Mouse (Mus musculus): ENCODE measurements around the gene Ear1. TPM values are rescaled to one million over a fixed set of nuclear protein-coding genes. Genes with fewer than 3 reads are reported as not detected.
"Not testable (repeated sequence)": the region's sequence is repeated elsewhere in the genome, so short reads cannot be mapped to it uniquely, and the experiment has no call there.

Ear1 gene
- polyA plus RNA-seq, 1 experiment from 2014 or later = 0.40 TPM

GRCm38 (mm10) chr14:43812458-43812857, 62.9 kb downstream of the Ear1 start:
- not testable (repeated sequence) for H3K9ac ChIP-seq (ENCODE audit: low read length); H3K27me3 ChIP-seq (ENCODE audit: control insufficient read depth, insufficient read depth, low read length); H3K27ac ChIP-seq (ENCODE audit: low read length); ATAC-seq (ENCODE audit: insufficient read depth, low FRiP score); H3K4me1 ChIP-seq (ENCODE audit: control insufficient read depth, insufficient read depth, low read length); H3K4me3 ChIP-seq (replicated peaks; ENCODE audit: low read length); H3K9me3 ChIP-seq (replicated peaks; ENCODE audit: control insufficient read depth, low read length); H3K36me3 ChIP-seq (ENCODE audit: control insufficient read depth, insufficient read depth, low read length); H3K4me2 ChIP-seq (ENCODE audit: low read depth, low read length)
- WGBS = 69% methylated on average over 8 of the region's 9 CpGs

- H3K9me3 ChIP-seq (replicated peaks; ENCODE audit: control insufficient read depth, low read length); H3K27me3 ChIP-seq (ENCODE audit: control insufficient read depth, insufficient read depth, low read length); H3K27ac ChIP-seq (ENCODE audit: low read length); ATAC-seq (ENCODE audit: insufficient read depth, low FRiP score); H3K4me2 ChIP-seq (ENCODE audit: low read depth, low read length); H3K4me1 ChIP-seq (ENCODE audit: control insufficient read depth, insufficient read depth, low read length); H3K4me3 ChIP-seq (replicated peaks; ENCODE audit: low read length); H3K9ac ChIP-seq (ENCODE audit: low read length); H3K36me3 ChIP-seq (ENCODE audit: control insufficient read depth, insufficient read depth, low read length): not testable (repeated sequence)
- 81% methylated on average over 3 of the region's 4 CpGs for WGBS
Measured at GRCm38 (mm10) chr14:43808142-43808541, 67.2 kb downstream of the Ear1 start.

- not testable (repeated sequence) for H3K27ac ChIP-seq (ENCODE audit: low read length); H3K4me1 ChIP-seq (ENCODE audit: control insufficient read depth, insufficient read depth, low read length); H3K4me2 ChIP-seq (ENCODE audit: low read depth, low read length); H3K4me3 ChIP-seq (replicated peaks; ENCODE audit: low read length); H3K9me3 ChIP-seq (replicated peaks; ENCODE audit: control insufficient read depth, low read length); H3K9ac ChIP-seq (ENCODE audit: low read length); H3K36me3 ChIP-seq (ENCODE audit: control insufficient read depth, insufficient read depth, low read length); H3K27me3 ChIP-seq (ENCODE audit: control insufficient read depth, insufficient read depth, low read length); ATAC-seq (ENCODE audit: insufficient read depth, low FRiP score)
- WGBS = 24% methylated on average over 7 of the region's 7 CpGs
Measured at GRCm38 (mm10) chr14:43804435-43804834, 70.9 kb downstream of the Ear1 start.

- not testable (repeated sequence) for H3K9me3 ChIP-seq (replicated peaks; ENCODE audit: control insufficient read depth, low read length); H3K36me3 ChIP-seq (ENCODE audit: control insufficient read depth, insufficient read depth, low read length); H3K4me1 ChIP-seq (ENCODE audit: control insufficient read depth, insufficient read depth, low read length); H3K27me3 ChIP-seq (ENCODE audit: control insufficient read depth, insufficient read depth, low read length); H3K9ac ChIP-seq (ENCODE audit: low read length); H3K27ac ChIP-seq (ENCODE audit: low read length)
- 14% methylated on average over 23 of the region's 23 CpGs for WGBS
- Histone ChIP-seq H3K4me2 (ENCODE audit: low read depth, low read length) (peak overlapping the region; percentile 45), H3K4me3 (replicated peaks; ENCODE audit: low read length) (peak overlapping the region; percentile 9; the same call in 1 of the 2 replicates)
- ATAC-seq (ENCODE audit: insufficient read depth, low FRiP score) = peak; percentile 29; the same call in 1 of the 2 replicates
Measured at GRCm38 (mm10) chr14:43796905-43797470, 78.3 kb downstream of the Ear1 start.

- no peak overlapping the region for H3K27ac ChIP-seq (ENCODE audit: low read length)
- 0 out of 2 replicates have a peak, but pooled peaks have one; percentile 10 for ATAC-seq (ENCODE audit: insufficient read depth, low FRiP score)
- H3K9ac ChIP-seq (ENCODE audit: low read length) = no peak overlapping the region
- H3K4me1 ChIP-seq (ENCODE audit: control insufficient read depth, insufficient read depth, low read length) = no peaks in the 10 kb centered on the region
- peak overlapping the region; percentile 45 for H3K4me2 ChIP-seq (ENCODE audit: low read depth, low read length)
- H3K27me3 ChIP-seq (ENCODE audit: control insufficient read depth, insufficient read depth, low read length) = no peaks in the 10 kb centered on the region
- H3K36me3 ChIP-seq (ENCODE audit: control insufficient read depth, insufficient read depth, low read length) = no peaks in the 10 kb centered on the region
- H3K4me3 ChIP-seq (replicated peaks; ENCODE audit: low read length) = peak overlapping the region; percentile 9; the same call in 1 of the 2 replicates
- H3K9me3 ChIP-seq (replicated peaks; ENCODE audit: control insufficient read depth, low read length) = no peaks in the 10 kb centered on the region
- 13% methylated on average over 14 of the region's 14 CpGs for WGBS
Measured at GRCm38 (mm10) chr14:43796069-43796904, 79.0 kb downstream of the Ear1 start.

GRCm38 (mm10) chr14:43793811-43794210, 81.5 kb downstream of the Ear1 start:
- H3K27ac ChIP-seq (ENCODE audit: low read length); H3K4me2 ChIP-seq (ENCODE audit: low read depth, low read length); H3K9me3 ChIP-seq (replicated peaks; ENCODE audit: control insufficient read depth, low read length); H3K36me3 ChIP-seq (ENCODE audit: control insufficient read depth, insufficient read depth, low read length); H3K4me3 ChIP-seq (replicated peaks; ENCODE audit: low read length); ATAC-seq (ENCODE audit: insufficient read depth, low FRiP score); H3K4me1 ChIP-seq (ENCODE audit: control insufficient read depth, insufficient read depth, low read length); H3K9ac ChIP-seq (ENCODE audit: low read length); H3K27me3 ChIP-seq (ENCODE audit: control insufficient read depth, insufficient read depth, low read length): not testable (repeated sequence)
- 30% methylated on average over 5 of the region's 5 CpGs for WGBS

- H3K4me3 ChIP-seq (replicated peaks; ENCODE audit: low read length); H3K27me3 ChIP-seq (ENCODE audit: control insufficient read depth, insufficient read depth, low read length); H3K9me3 ChIP-seq (replicated peaks; ENCODE audit: control insufficient read depth, low read length); H3K9ac ChIP-seq (ENCODE audit: low read length); H3K4me1 ChIP-seq (ENCODE audit: control insufficient read depth, insufficient read depth, low read length); H3K36me3 ChIP-seq (ENCODE audit: control insufficient read depth, insufficient read depth, low read length); H3K4me2 ChIP-seq (ENCODE audit: low read depth, low read length); H3K27ac ChIP-seq (ENCODE audit: low read length); ATAC-seq (ENCODE audit: insufficient read depth, low FRiP score): not testable (repeated sequence)
- 89% methylated on average over 3 of the region's 3 CpGs for WGBS
Measured at GRCm38 (mm10) chr14:43784645-43785044, 90.7 kb downstream of the Ear1 start, which contains the start of gene Gm8180. Gene Gm8180, minus strand, starts transcription at chr14:43784745.

Other genes with a start within 250 kb of the Ear1 start
- gene Gm8165, start 198.3 kb downstream of the Ear1 start, polyA plus RNA-seq (2015; fragmentation: Nextera tagmentation; extraction: Ambion mirVana) = not detected in 2 replicates
- gene Gm7324, start 177.7 kb downstream of the Ear1 start, polyA plus RNA-seq (2015; fragmentation: Nextera tagmentation; extraction: Ambion mirVana) = 0.66 and 0.83 TPM in 2 replicates
- gene Gm16506, start 148.0 kb downstream of the Ear1 start, polyA plus RNA-seq (2015; fragmentation: Nextera tagmentation; extraction: Ambion mirVana) = not detected in 2 replicates
- gene Gm6526, start 127.7 kb downstream of the Ear1 start, polyA plus RNA-seq (2015; fragmentation: Nextera tagmentation; extraction: Ambion mirVana) = not detected in 2 replicates
- gene Gm8180, start 90.8 kb downstream of the Ear1 start, polyA plus RNA-seq (2015; fragmentation: Nextera tagmentation; extraction: Ambion mirVana) = not detected in 2 replicates
- not detected in 2 replicates for gene Ear10, start 48.0 kb upstream of the Ear1 start, polyA plus RNA-seq (2015; fragmentation: Nextera tagmentation; extraction: Ambion mirVana)
- 9.1 and 10.6 TPM in 2 replicates for gene Gm8113, start 49.9 kb upstream of the Ear1 start, polyA plus RNA-seq (2015; fragmentation: Nextera tagmentation; extraction: Ambion mirVana)
- not detected in 2 replicates for gene Ang5, start 81.6 kb upstream of the Ear1 start, polyA plus RNA-seq (2015; fragmentation: Nextera tagmentation; extraction: Ambion mirVana)
- gene Ang6, start 126.8 kb upstream of the Ear1 start, polyA plus RNA-seq (2015; fragmentation: Nextera tagmentation; extraction: Ambion mirVana) = not detected in 2 replicates
- 1.4 and 1.5 TPM in 2 replicates for gene Ear2, start 227.1 kb upstream of the Ear1 start, polyA plus RNA-seq (2015; fragmentation: Nextera tagmentation; extraction: Ambion mirVana)
- gene Gm3327, start 248.3 kb upstream of the Ear1 start, polyA plus RNA-seq (2015; fragmentation: Nextera tagmentation; extraction: Ambion mirVana) = not detected in 2 replicates

All from stomach, embryonic 16.5 days (tissue).